ENCODE assay signal across 15 mouse cellular contexts in the genomic region with DNA sequence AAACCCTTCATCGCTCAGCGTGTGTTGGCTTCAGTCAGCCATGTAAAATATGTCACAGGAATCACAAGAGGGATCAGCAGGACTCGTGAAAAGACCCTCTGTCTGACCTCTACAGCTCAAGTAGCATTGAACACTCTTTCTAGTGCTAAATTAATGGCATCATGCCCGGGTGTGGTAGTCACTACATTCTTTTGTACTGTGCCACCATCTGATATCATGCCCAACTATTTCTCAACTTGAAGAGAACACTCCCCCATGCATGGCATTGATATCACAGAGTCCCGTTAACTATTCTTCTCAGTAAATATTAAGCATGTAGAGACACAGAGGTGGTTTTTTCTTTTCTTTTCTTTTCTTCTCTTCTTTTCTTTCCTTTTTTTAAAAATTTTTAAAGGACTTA.
DNase-seq lines count a peak whose midpoint lies in the region; ATAC-seq and TF ChIP-seq lines count a peak whose summit lies in the region.
"Had no signal": no experiment of that assay in that cellular context is flagged by ENCODE, and none has a peak within 500 bp of the region (broad histone marks: within the 10 kb centered on the region; RNA-seq: fewer than 3 reads in every experiment).

No protein-coding gene starts in this region.

- H3K27me3 ChIP-seq in heart, embryonic 16.5 days (ENCODE audit: control insufficient read depth, insufficient read depth, low read length): no peaks in the 10 kb centered on the region
- no peaks in the 10 kb centered on the region for H3K27me3 ChIP-seq in lung, embryonic 14.5 days (ENCODE audit: insufficient read depth, low read length)
- H3K27me3 ChIP-seq: neural tube, embryonic 15.5 days had no signal

- H3K36me3 ChIP-seq in heart, embryonic 16.5 days (ENCODE audit: control insufficient read depth, insufficient read depth): no peaks in the 10 kb centered on the region
- no peaks in the 10 kb centered on the region for H3K36me3 ChIP-seq in lung, embryonic 14.5 days (ENCODE audit: insufficient read depth)
- H3K36me3 ChIP-seq: heart, embryonic 10.5 days; neural tube, embryonic 15.5 days had no signal

- intact Hi-C loops in heart, postnatal 25 days (cut with DNase I): no loop called here
- intact Hi-C loops in left cerebral cortex, postnatal 14 days (cut with DNase I): no loop called here

- DNase-seq in heart, postnatal 25 days (ENCODE audit: low spot score): no peak
- DNase-seq in 3T3-L1 (ENCODE audit: low read depth, low spot score): peak; percentile 95
- DNase-seq in Muller cell, postnatal 12 days (ENCODE audit: inconsistent ontology term): peak; percentile 87
- peak; percentile 42 for DNase-seq in lung, embryonic 14.5 days
- no peak for DNase-seq in kidney, adult 9 months
- no peak for DNase-seq in T-cell, adult 2 months (ENCODE audit: low spot score)
- no peak for DNase-seq in left cerebral cortex, postnatal 14 days (ENCODE audit: low spot score in 2 of 2)
- DNase-seq: cerebellum, adult 9-11 months; gastrocnemius, postnatal 14 days; kidney, postnatal 25 days; liver, postnatal 0 days had no signal

- no peak overlapping the region for H3K4me2 ChIP-seq in heart, embryonic 16.5 days (ENCODE audit: low read depth, low read length)
- H3K4me2 ChIP-seq in lung, embryonic 14.5 days: no peak overlapping the region
- H3K4me2 ChIP-seq: neural tube, embryonic 15.5 days had no signal

- no peak overlapping the region for H3K4me3 ChIP-seq in heart, embryonic 16.5 days (ENCODE audit: low read length)
- no peak overlapping the region for H3K4me3 ChIP-seq in lung, embryonic 14.5 days (ENCODE audit: low read depth, low read length)
- H3K4me3 ChIP-seq: heart, embryonic 10.5 days; neural tube, embryonic 15.5 days had no signal

- peaks cover 5% of the 10 kb centered on the region; the same call in 1 of the 2 replicates for H3K4me1 ChIP-seq in heart, embryonic 16.5 days (ENCODE audit: control insufficient read depth, insufficient read depth, low read length)
- peaks cover 11% of the 10 kb centered on the region; the same call in 1 of the 2 replicates for H3K4me1 ChIP-seq in lung, embryonic 14.5 days (ENCODE audit: insufficient read depth)

- H3K9ac ChIP-seq in heart, embryonic 16.5 days (ENCODE audit: low read length): no peak overlapping the region
- H3K9ac ChIP-seq in lung, embryonic 14.5 days: no peak overlapping the region
- H3K9ac ChIP-seq: liver, postnatal 0 days; neural tube, embryonic 15.5 days had no signal

- H3K27ac ChIP-seq in heart, embryonic 16.5 days (ENCODE audit: low read length): no peak overlapping the region
- H3K27ac ChIP-seq in lung, embryonic 14.5 days (ENCODE audit: low read depth): no peak overlapping the region
- H3K27ac ChIP-seq: neural tube, embryonic 15.5 days had no signal

- 42% methylated on average over 5 of the region's 5 CpGs for WGBS in heart, embryonic 16.5 days
- 51% methylated on average over 5 of the region's 5 CpGs for WGBS in lung, embryonic 14.5 days

- TF ChIP-seq CTCF in lung, embryonic 14.5 days (IDR thresholded peaks at IDR 0.05; ENCODE audit: low read depth): no peak

- H3K9me3 ChIP-seq in heart, embryonic 16.5 days (replicated peaks; ENCODE audit: control insufficient read depth, low read length): no peaks in the 10 kb centered on the region
- no peaks in the 10 kb centered on the region for H3K9me3 ChIP-seq in lung, embryonic 14.5 days (ENCODE audit: low read depth, low read length)
- H3K9me3 ChIP-seq: heart, embryonic 10.5 days; neural tube, embryonic 15.5 days had no signal

- peak; percentile 67; the same call in 1 of the 2 replicates for ATAC-seq in heart, embryonic 16.5 days (replicated peaks; ENCODE audit: extremely low read depth, insufficient read depth, low FRiP score)
- no peak for ATAC-seq in lung, embryonic 14.5 days (ENCODE audit: insufficient read depth)
- ATAC-seq: intestine, embryonic 16.5 days; liver, postnatal 0 days had no signal

Comparison
In these comparisons a context has a peak if more than half of its experiments do, and no peak if none do; other contexts are left out.
1. DNase-seq: peak in 3T3-L1 (single experiment), Muller cell, postnatal 12 days (single experiment) and lung, embryonic 14.5 days (single experiment); none in heart, postnatal 25 days (single experiment), kidney, adult 9 months (single experiment), T-cell, adult 2 months (single experiment) and left cerebral cortex, postnatal 14 days (0 of 2).